Mouse (Mus musculus) G1E-ER4 (cell line): Measurements from ENCODE around the gene Fbxw9. TPM values are rescaled to one million over a fixed set of nuclear protein-coding genes. Genes with fewer than 3 reads are reported as not detected.

Source experiments
- GATA1 ChIP-seq: IDR thresholded peaks from one replicate; pipeline ENCODE4 v1.8.0; 2012; ENCODE audit warnings: low read length, inconsistent platforms
- polyA plus RNA-seq: library from polyadenylated mRNA; stranded (reverse); fragments of >175 nt; gene quantifications from 2 replicates; pipeline ENCODE4 v1.2.3, GENCODE M21; 2012

Gene Fbxw9
- polyA plus RNA-seq, 1 experiment = 27.7 TPM

DNA sequence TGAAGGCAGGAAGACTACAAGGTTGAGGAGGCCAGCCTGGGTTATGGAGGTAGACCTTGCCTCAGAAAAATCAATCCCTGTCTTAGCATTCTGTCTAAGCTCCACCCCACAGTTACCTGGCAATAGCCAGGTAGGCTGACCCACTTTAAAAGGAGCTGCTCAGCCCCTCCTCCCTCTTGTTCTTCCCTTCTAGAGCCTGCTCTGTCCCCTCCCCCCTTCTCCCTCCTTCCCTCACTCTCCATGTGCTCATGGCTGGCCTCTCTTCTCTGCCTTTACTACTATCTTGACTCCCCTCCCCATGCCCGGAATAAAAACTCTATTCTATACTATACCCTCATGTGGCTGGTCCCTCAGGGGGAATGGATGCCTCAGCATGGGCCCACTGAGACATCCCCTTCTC lies 26.0 kb upstream of the Fbxw9 start:
- TF ChIP-seq GATA1 = no peak

DNA sequence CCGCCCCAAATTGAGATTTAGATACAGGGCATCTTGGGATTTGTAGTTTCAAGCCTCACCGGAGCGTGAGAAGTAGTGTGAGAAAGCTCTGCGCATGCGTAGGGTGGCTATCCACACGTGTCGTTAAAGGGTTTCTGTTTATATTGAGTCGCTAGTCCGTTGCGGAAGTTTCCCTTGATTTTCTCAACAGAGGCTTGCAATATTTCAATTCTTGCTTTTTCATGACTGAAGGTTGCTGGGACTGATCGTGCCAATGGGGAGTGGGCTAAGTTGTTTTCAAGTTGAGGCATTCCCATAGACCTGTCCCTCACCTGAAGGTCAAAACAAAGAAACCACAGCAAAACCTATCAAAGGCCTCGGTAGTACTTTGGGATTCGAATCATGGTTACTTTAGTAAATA lies 25.1 kb upstream of the Fbxw9 start:
- no peak for TF ChIP-seq GATA1

DNA sequence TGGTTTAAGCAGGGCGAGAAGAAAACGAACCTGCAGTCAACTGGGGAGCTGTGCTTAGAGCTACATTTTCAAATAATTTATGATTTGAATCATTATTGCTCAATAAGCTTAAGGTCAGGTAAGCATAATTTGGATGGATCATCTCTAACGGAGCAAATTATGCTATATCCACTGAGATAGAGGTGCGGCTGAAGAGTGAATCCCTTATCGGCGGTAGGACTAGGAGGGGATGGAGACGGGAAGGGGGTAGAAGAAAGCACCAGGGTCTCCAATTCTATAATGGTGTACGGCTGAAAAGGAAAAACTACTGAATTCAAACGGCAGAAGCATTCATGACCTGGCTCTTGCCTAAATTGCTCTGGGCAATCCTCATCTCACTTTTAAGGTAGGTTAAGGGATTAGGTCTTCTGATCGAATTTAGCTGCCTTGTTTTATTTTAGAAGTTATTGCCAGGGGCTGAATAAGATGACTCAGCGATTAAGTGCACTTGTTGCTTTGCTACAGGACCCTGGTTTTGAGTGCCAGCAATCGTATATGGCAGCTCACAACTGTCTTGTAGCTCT lies 24.6 kb upstream of the Fbxw9 start:
- TF ChIP-seq GATA1 = no peak

DNA sequence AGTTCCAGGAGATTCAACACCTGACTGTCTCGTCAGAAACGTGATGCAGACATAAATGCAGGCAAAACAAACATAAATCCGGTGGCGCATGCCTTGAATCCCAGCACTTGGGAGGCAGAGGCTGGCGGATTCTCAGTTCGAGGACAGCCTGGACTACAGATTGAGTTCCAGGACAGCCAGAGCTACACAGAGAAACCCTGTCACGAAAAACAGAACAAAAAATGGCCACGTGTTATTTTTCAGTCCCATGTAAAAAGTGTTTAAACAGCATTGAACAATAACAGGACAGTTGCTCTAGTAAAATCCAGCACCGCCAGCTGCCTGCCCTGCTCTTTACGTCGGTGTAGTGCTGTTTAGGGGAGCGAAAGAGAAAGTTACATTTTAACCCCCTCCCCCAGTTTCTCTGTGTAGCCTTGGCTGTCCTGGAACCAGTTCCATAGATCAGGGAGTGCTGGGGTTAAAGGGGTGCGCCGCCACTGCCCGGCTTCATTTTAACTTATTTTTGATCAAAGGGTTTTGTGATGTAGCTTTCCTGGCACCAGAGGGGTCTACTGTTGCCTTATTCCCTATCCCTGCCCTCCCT lies 24.0 kb upstream of the Fbxw9 start:
- TF ChIP-seq GATA1 = no peak

- no peak for TF ChIP-seq GATA1
Measured at GRCm38 (mm10) chr8:85036381-85036717, 23.5 kb upstream of the Fbxw9 start.

DNA sequence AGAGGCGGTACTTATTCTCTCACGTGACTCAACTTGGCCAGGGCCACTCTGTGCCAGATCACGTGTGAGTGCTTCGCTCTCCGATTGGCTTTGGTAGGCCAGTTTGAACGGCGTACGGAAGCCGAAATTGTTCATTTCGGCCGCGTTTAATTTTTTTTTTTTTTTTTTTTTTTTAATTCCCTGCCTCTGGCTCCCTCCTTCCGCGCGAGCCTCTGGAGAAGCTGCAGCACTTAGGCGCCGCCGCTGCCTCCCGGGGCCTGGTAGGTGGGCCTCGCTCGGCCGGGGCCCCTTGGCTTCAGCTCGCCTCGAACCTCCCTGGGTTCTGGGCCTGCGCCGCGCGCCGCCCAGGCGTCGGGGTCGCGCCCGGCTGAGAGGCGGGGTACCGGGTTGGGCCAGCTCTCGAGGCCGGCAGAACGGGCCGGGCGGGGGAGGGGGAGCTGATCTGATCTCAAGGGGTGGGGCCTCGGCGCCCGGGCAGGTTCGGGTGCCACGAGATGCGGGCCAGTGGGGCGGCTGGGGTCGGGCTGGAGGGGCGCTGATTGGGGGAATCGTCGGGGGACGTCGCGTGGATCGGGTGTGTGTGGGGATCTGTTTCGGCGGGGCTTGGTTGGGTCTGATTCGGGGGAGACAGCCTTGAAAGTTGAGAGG lies 23.0 kb upstream of the Fbxw9 start, which contains the start of gene Tnpo2:
Gene Tnpo2, plus strand, starts transcription at position 198 of the 648 bp plus-strand sequence.
- TF ChIP-seq GATA1 = no peak

- no peak for TF ChIP-seq GATA1
Measured at GRCm38 (mm10) chr8:85037366-85037680, 22.5 kb upstream of the Fbxw9 start.

DNA sequence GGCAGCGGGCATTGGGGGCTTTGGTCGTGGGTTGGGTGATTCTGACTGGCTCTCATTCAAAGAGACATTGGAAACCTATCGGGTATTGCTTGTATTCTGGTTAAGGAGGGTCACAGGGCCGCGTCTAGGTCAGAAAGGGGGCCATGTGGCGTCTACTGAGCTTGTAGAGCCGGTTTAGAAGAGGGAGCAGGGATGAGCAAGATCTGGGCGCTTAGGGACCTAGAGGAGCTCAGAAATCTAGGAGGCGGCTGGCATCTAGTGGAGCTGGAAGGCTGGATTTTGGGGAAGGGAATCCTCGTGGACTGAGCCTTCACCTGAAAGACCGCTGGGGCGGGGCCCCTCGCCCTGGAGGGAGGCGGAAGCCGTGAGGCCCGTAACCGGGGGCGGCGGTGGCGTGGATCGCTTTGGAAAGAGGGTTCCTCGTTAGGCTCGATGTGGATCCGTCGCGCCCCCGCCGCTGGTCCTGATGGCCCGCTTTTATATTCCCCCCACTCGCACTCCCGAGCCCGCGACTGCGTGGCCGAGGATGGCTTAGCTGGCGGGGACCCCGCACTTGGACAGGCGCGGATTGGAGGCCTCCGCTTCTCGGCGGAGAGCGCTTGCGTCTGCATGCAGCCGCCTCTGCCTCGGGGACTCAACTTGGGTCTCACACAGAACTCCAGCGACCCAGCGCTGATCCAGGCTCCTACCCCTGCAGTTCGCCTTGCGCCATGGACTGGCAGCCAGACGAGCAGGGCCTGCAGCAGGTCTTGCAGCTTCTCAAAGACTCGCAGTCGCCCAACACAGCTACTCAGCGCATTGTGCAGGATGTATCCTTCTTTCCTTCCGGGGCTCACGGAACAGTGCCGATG lies 21.9 kb upstream of the Fbxw9 start:
- TF ChIP-seq GATA1 = no peak

GRCm38 (mm10) chr8:85043619-85044018 lies 16.2 kb upstream of the Fbxw9 start:
- TF ChIP-seq GATA1 = no peak

GRCm38 (mm10) chr8:85057367-85057766 lies 2.5 kb upstream of the Fbxw9 start:
- TF ChIP-seq GATA1 = no peak

DNA sequence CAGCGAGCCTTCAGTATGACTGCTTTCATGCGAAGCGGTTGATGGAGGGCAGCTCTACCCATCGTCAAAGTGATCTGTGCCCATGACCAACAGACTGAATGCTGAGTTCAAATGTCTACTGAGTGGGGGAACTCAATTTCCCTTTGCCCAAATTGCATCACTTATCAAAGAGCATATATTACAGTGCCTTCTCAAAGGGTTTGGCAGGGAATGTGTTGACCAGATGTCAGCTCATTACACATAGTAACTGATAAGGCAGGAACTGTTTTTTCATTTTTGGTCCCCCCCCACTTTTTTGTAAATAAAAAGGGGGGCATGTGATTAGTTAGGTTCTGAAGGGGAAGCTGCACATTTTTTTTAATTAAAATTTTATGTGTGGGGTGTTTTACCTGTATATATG lies 2.7 kb downstream of the Fbxw9 start:
- no peak for TF ChIP-seq GATA1

DNA sequence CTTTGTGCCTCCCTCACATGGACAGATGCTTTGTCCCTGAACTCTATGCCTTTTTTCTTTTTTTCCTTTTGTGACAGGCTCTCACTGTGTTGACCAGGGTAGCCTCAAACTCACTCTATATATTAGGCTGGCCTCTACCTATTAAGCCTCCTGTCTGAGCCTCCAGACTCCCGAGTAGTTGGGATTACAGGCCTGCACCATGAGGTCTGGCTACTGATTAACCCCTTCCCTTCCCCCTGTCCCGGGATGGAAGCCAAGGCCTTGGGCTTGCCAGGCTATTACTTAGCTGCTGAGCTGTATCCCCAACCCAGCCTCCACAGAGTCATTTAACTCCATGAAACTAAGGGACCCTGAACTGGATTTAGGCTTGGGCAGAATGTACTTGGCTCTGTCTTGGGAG lies 5.4 kb downstream of the Fbxw9 start:
- TF ChIP-seq GATA1 = no peak

- no peak for TF ChIP-seq GATA1
Measured at GRCm38 (mm10) chr8:85067155-85067554, 7.3 kb downstream of the Fbxw9 start.

- no peak for TF ChIP-seq GATA1
Measured at GRCm38 (mm10) chr8:85067982-85068381, 8.1 kb downstream of the Fbxw9 start, which contains the start of gene Gm5741. Gm5741 (minus strand) TSS chr8:85067982.

GRCm38 (mm10) chr8:85071041-85071440 lies 11.2 kb downstream of the Fbxw9 start:
- no peak for TF ChIP-seq GATA1

- no peak for TF ChIP-seq GATA1
Measured at GRCm38 (mm10) chr8:85071514-85072281, 11.8 kb downstream of the Fbxw9 start, which contains the start of gene Dhps. Dhps (plus strand) TSS chr8:85071757.
